Mouse (Mus musculus): Measurements from ENCODE around the gene Slfn9. TPM values are rescaled to one million over a fixed set of nuclear protein-coding genes. Genes with fewer than 3 reads are reported as not detected.
"Not testable (repeated sequence)": the region's sequence is repeated elsewhere in the genome, so short reads cannot be mapped to it uniquely, and the experiment has no call there.

The Slfn9 gene
- polyA plus RNA-seq, 1 experiment from 2014 or later: 5.1 TPM

GRCm38 (mm10) chr11:82989357-82989756, 2.3 kb downstream of the Slfn9 start:
- H3K4me1 ChIP-seq (replicated peaks; ENCODE audit: control insufficient read depth, insufficient read depth): 0 out of 2 replicates have a peak, but pooled peaks cover 2% of the 10 kb centered on the region
- H3K27me3 ChIP-seq (ENCODE audit: control insufficient read depth, insufficient read depth, low read length): no peaks in the 10 kb centered on the region
- H3K4me3 ChIP-seq (ENCODE audit: low read depth, low read length): no peak overlapping the region
- H3K4me2 ChIP-seq (replicated peaks; ENCODE audit: low read depth): peak overlapping the region; percentile 36
- no peak overlapping the region for H3K27ac ChIP-seq (replicated peaks)
- ATAC-seq (ENCODE audit: low FRiP score, low TSS enrichment): no peak
- no peak overlapping the region; the same call in 1 of the 2 replicates for H3K9ac ChIP-seq (ENCODE audit: low read length)
- no peaks in the 10 kb centered on the region; the same call in 1 of the 2 replicates for H3K36me3 ChIP-seq (ENCODE audit: control insufficient read depth, insufficient read depth, low read length)
- no peak for TF ChIP-seq EP300 (optimal IDR thresholded peaks at IDR 0.05)
- TF ChIP-seq CTCF (IDR thresholded peaks at IDR 0.05; ENCODE audit: low read depth): no peak
- 16% methylated on average over 12 of the region's 12 CpGs for WGBS
- no peaks in the 10 kb centered on the region for H3K9me3 ChIP-seq (ENCODE audit: control insufficient read depth, low read length)
- peak; percentile 64 for DNase-seq (ENCODE audit: low spot score)

GRCm38 (mm10) chr11:82987621-82988020, 4.0 kb downstream of the Slfn9 start:
- no peak overlapping the region for H3K9ac ChIP-seq (ENCODE audit: low read length)
- ATAC-seq (ENCODE audit: low FRiP score, low TSS enrichment): no peak
- no peak for DNase-seq (ENCODE audit: low spot score)
- 80% methylated on average over 6 of the region's 6 CpGs for WGBS
- H3K27ac ChIP-seq (replicated peaks): no peak overlapping the region
- 0 out of 2 replicates have a peak, but pooled peaks cover 2% of the 10 kb centered on the region for H3K4me1 ChIP-seq (replicated peaks; ENCODE audit: control insufficient read depth, insufficient read depth)
- TF ChIP-seq EP300 (optimal IDR thresholded peaks at IDR 0.05) (no peak), CTCF (IDR thresholded peaks at IDR 0.05; ENCODE audit: low read depth) (no peak)
- H3K9me3 ChIP-seq (ENCODE audit: control insufficient read depth, low read length): no peaks in the 10 kb centered on the region
- H3K27me3 ChIP-seq (ENCODE audit: control insufficient read depth, insufficient read depth, low read length): no peaks in the 10 kb centered on the region
- H3K36me3 ChIP-seq (ENCODE audit: control insufficient read depth, insufficient read depth, low read length): no peaks in the 10 kb centered on the region; the same call in 1 of the 2 replicates
- H3K4me3 ChIP-seq (ENCODE audit: low read depth, low read length): no peak overlapping the region
- no peak overlapping the region for H3K4me2 ChIP-seq (replicated peaks; ENCODE audit: low read depth)

- H3K9me3 ChIP-seq (ENCODE audit: control insufficient read depth, low read length): no peaks in the 10 kb centered on the region
- H3K9ac ChIP-seq (ENCODE audit: low read length): no peak overlapping the region
- no peak for TF ChIP-seq CTCF (IDR thresholded peaks at IDR 0.05; ENCODE audit: low read depth)
- TF ChIP-seq EP300 (optimal IDR thresholded peaks at IDR 0.05): no peak
- H3K27ac ChIP-seq (replicated peaks): no peak overlapping the region
- H3K27me3 ChIP-seq (ENCODE audit: control insufficient read depth, insufficient read depth, low read length): no peaks in the 10 kb centered on the region
- no peak overlapping the region for H3K4me2 ChIP-seq (replicated peaks; ENCODE audit: low read depth)
- WGBS: 80% methylated on average over 17 of the region's 17 CpGs
- H3K4me1 ChIP-seq (replicated peaks; ENCODE audit: control insufficient read depth, insufficient read depth): no peaks in the 10 kb centered on the region
- DNase-seq (ENCODE audit: low spot score): no peak
- H3K4me3 ChIP-seq (ENCODE audit: low read depth, low read length): no peak overlapping the region
- H3K36me3 ChIP-seq (ENCODE audit: control insufficient read depth, insufficient read depth, low read length): no peaks in the 10 kb centered on the region; the same call in 1 of the 2 replicates
- no peak for ATAC-seq (ENCODE audit: low FRiP score, low TSS enrichment)
Observed at GRCm38 (mm10) chr11:82983193-82983592, 8.4 kb downstream of the Slfn9 start.

GRCm38 (mm10) chr11:82982409-82982808, 9.2 kb downstream of the Slfn9 start:
- not testable (repeated sequence) for H3K9ac ChIP-seq (ENCODE audit: low read length); H3K9me3 ChIP-seq (ENCODE audit: control insufficient read depth, low read length); H3K4me2 ChIP-seq (replicated peaks; ENCODE audit: low read depth); H3K4me1 ChIP-seq (replicated peaks; ENCODE audit: control insufficient read depth, insufficient read depth); DNase-seq (ENCODE audit: low spot score); H3K36me3 ChIP-seq (ENCODE audit: control insufficient read depth, insufficient read depth, low read length); H3K4me3 ChIP-seq (ENCODE audit: low read depth, low read length); H3K27me3 ChIP-seq (ENCODE audit: control insufficient read depth, insufficient read depth, low read length); ATAC-seq (ENCODE audit: low FRiP score, low TSS enrichment); H3K27ac ChIP-seq (replicated peaks)
- WGBS: 78% methylated on average over 2 of the region's 2 CpGs

- Histone ChIP-seq H3K4me3 (ENCODE audit: low read depth, low read length) (no peak overlapping the region), H3K27ac (replicated peaks) (no peak overlapping the region), H3K4me2 (replicated peaks; ENCODE audit: low read depth) (no peak overlapping the region), H3K36me3 (ENCODE audit: control insufficient read depth, insufficient read depth, low read length) (no peaks in the 10 kb centered on the region), H3K9me3 (ENCODE audit: control insufficient read depth, low read length) (no peaks in the 10 kb centered on the region), H3K9ac (ENCODE audit: low read length) (no peak overlapping the region), H3K4me1 (replicated peaks; ENCODE audit: control insufficient read depth, insufficient read depth) (no peaks in the 10 kb centered on the region), H3K27me3 (ENCODE audit: control insufficient read depth, insufficient read depth, low read length) (no peaks in the 10 kb centered on the region)
- DNase-seq (ENCODE audit: low spot score): no peak
- WGBS: 34% methylated on average over 5 of the region's 5 CpGs
- TF ChIP-seq EP300 (optimal IDR thresholded peaks at IDR 0.05) (no peak), CTCF (IDR thresholded peaks at IDR 0.05; ENCODE audit: low read depth) (no peak)
- no peak for ATAC-seq (ENCODE audit: low FRiP score, low TSS enrichment)
Observed at GRCm38 (mm10) chr11:82973916-82974315, 17.7 kb downstream of the Slfn9 start.

- no peaks in the 10 kb centered on the region for H3K27me3 ChIP-seq (ENCODE audit: control insufficient read depth, insufficient read depth, low read length)
- no peak overlapping the region for H3K4me3 ChIP-seq (ENCODE audit: low read depth, low read length)
- no peak for DNase-seq (ENCODE audit: low spot score)
- no peak for ATAC-seq (ENCODE audit: low FRiP score, low TSS enrichment)
- peak overlapping the region; percentile 8; the same call in 1 of the 2 replicates for H3K9ac ChIP-seq (ENCODE audit: low read length)
- no peaks in the 10 kb centered on the region for H3K36me3 ChIP-seq (ENCODE audit: control insufficient read depth, insufficient read depth, low read length)
- H3K4me1 ChIP-seq (replicated peaks; ENCODE audit: control insufficient read depth, insufficient read depth): no peaks in the 10 kb centered on the region
- 69% methylated on average over 11 of the region's 11 CpGs for WGBS
- H3K4me2 ChIP-seq (replicated peaks; ENCODE audit: low read depth): peak overlapping the region; percentile 42
- no peak overlapping the region for H3K27ac ChIP-seq (replicated peaks)
- no peaks in the 10 kb centered on the region for H3K9me3 ChIP-seq (ENCODE audit: control insufficient read depth, low read length)
- TF ChIP-seq CTCF (IDR thresholded peaks at IDR 0.05; ENCODE audit: low read depth) (no peak), EP300 (optimal IDR thresholded peaks at IDR 0.05) (no peak)
Observed at GRCm38 (mm10) chr11:82971590-82971974, 20.0 kb downstream of the Slfn9 start.
